Mouse (Mus musculus) CH12.LX (cell line): ENCODE data around the gene Lmod2. TPM values are rescaled to one million over a fixed set of nuclear protein-coding genes. Genes with fewer than 3 reads are reported as not detected.

Experiments used
- DNase-seq: peaks from one replicate; pipeline ENCODE4 v3.0.0-alpha.2; 2013; ENCODE audit errors: extremely low read depth
- H3K27ac ChIP-seq: 2 replicates; pipeline ENCODE4 v1.5.1; 2012; ENCODE audit warnings: low read depth, mild to moderate bottlenecking, control low read depth, moderate library complexity; ENCODE audit not compliant: insufficient read depth
- H3K27me3 ChIP-seq: replicated peaks from 2 replicates; pipeline ENCODE3; 2012; ENCODE audit warnings: inconsistent platforms
- H3K36me3 ChIP-seq, 2 experiments: replicated peaks in 1 of 2; 2 replicates each; pipeline versions ENCODE3 to v1.6.1; 2012; ENCODE audit warnings: inconsistent platforms in 1 of 2, low read length in 1 of 2, mild to moderate bottlenecking in 1 of 2, mixed read lengths in 1 of 2, moderate library complexity in 1 of 2; ENCODE audit not compliant: control insufficient read depth in 1 of 2, insufficient read depth in 1 of 2
- H3K4me1 ChIP-seq, 2 experiments: 2 replicates each; pipeline ENCODE4 v1.6.1; 2012; ENCODE audit warnings: inconsistent platforms in 1 of 2, moderate library complexity in 1 of 2; ENCODE audit not compliant: insufficient read depth in 2 of 2, control insufficient read depth in 1 of 2
- H3K4me2 ChIP-seq: 2 replicates; pipeline ENCODE4 v1.6.1; 2012; ENCODE audit warnings: low read depth, mild to moderate bottlenecking, control low read depth; ENCODE audit not compliant: poor library complexity, insufficient read depth, severe bottlenecking
- H3K4me3 ChIP-seq, 3 experiments: fragments of 150-350 bp in 1 of 3; sonication (generic) in 1 of 3; replicated peaks in 1 of 3; 2 replicates each; pipeline versions ENCODE3 to v1.5.1; 2011 to 2012; ENCODE audit warnings: low read depth in 2 of 3, low read length in 2 of 3, mild to moderate bottlenecking in 2 of 3, moderate library complexity in 2 of 3, control low read depth in 1 of 3, improper control_type of control experiment in 1 of 3, inconsistent platforms in 1 of 3, mixed read lengths in 1 of 3; ENCODE audit not compliant: poor library complexity in 1 of 3
- H3K79me2 ChIP-seq: replicated peaks from 2 replicates; pipeline ENCODE4 v1.6.1; 2012; ENCODE audit warnings: mild to moderate bottlenecking, moderate library complexity; ENCODE audit not compliant: control insufficient read depth, poor library complexity, insufficient read depth, severe bottlenecking; ENCODE audit errors: extremely low read depth
- H3K9ac ChIP-seq: 2 replicates; pipeline ENCODE4 v1.6.1; 2012; ENCODE audit warnings: low read depth, mild to moderate bottlenecking, control low read depth, moderate library complexity; ENCODE audit not compliant: insufficient read depth
- H3K9me3 ChIP-seq: replicated peaks from 2 replicates; pipeline ENCODE3; 2012; ENCODE audit warnings: low read length, inconsistent platforms, mixed read lengths
- BHLHE40 ChIP-seq: IDR thresholded peaks from 2 replicates; pipeline ENCODE4 v1.6.1; 2011; ENCODE audit warnings: mild to moderate bottlenecking, low read depth, low read length, improper control_type of control experiment
- CHD1 ChIP-seq: IDR thresholded peaks from 2 replicates; pipeline ENCODE4 v1.6.1; 2012; ENCODE audit warnings: low read depth, low read length, improper control_type of control experiment, inconsistent platforms
- CTCF ChIP-seq, 2 experiments: IDR thresholded peaks in 1 of 2; conservative IDR thresholded peaks in 1 of 2; 2 replicates each; pipeline ENCODE4 v1.5.1; 2011 to 2012; ENCODE audit warnings: low read depth in 2 of 2, low read length in 2 of 2, improper control_type of control experiment in 1 of 2, inconsistent platforms in 1 of 2, mild to moderate bottlenecking in 1 of 2, moderate library complexity in 1 of 2
- E2F4 ChIP-seq: IDR thresholded peaks from 2 replicates; pipeline ENCODE4 v1.6.1; 2011; ENCODE audit warnings: low read depth, low read length, improper control_type of control experiment; ENCODE audit not compliant: insufficient replicate concordance
- ELF1 ChIP-seq: IDR thresholded peaks from 2 replicates; pipeline ENCODE4 v1.6.1; 2014; ENCODE audit warnings: low read depth, mild to moderate bottlenecking, inconsistent platforms, low read length, improper control_type of control experiment
- ETS1 ChIP-seq: conservative IDR thresholded peaks from 2 replicates; pipeline ENCODE4 v1.6.1; 2012; ENCODE audit warnings: low read depth, mild to moderate bottlenecking, inconsistent platforms, low read length, improper control_type of control experiment, moderate library complexity
- JUND ChIP-seq: conservative IDR thresholded peaks from 2 replicates; pipeline ENCODE4 v1.6.1; 2011; ENCODE audit warnings: low read depth, low read length, improper control_type of control experiment
- KAT2A ChIP-seq: IDR thresholded peaks from 2 replicates; pipeline ENCODE4 v1.6.1; 2012; ENCODE audit warnings: low read length, improper control_type of control experiment, inconsistent platforms; ENCODE audit not compliant: insufficient replicate concordance
- MAX ChIP-seq: IDR thresholded peaks from 2 replicates; pipeline ENCODE4 v1.6.1; 2011; ENCODE audit warnings: low read length, improper control_type of control experiment
- MEF2A ChIP-seq: IDR thresholded peaks from 2 replicates; pipeline ENCODE4 v1.6.1; 2014; ENCODE audit warnings: low read depth, mild to moderate bottlenecking, inconsistent platforms, low read length, improper control_type of control experiment, borderline replicate concordance
- MXI1 ChIP-seq: IDR thresholded peaks from 2 replicates; pipeline ENCODE4 v1.6.1; 2011; ENCODE audit warnings: mild to moderate bottlenecking, low read depth, low read length, improper control_type of control experiment
- MYC ChIP-seq: IDR thresholded peaks from 2 replicates; pipeline ENCODE4 v1.6.1; 2011; ENCODE audit warnings: low read depth, mild to moderate bottlenecking, improper control_type of control experiment, low read length
- NRF1 ChIP-seq: IDR thresholded peaks from 2 replicates; pipeline ENCODE4 v1.6.1; 2014; ENCODE audit warnings: low read depth, mild to moderate bottlenecking, inconsistent platforms, low read length, improper control_type of control experiment, moderate library complexity
- PAX5 ChIP-seq: IDR thresholded peaks from 2 replicates; pipeline ENCODE4 v1.6.1; 2012; ENCODE audit warnings: low read length, inconsistent platforms, mixed read lengths
- POLR2A ChIP-seq: IDR thresholded peaks from 2 replicates; pipeline ENCODE4 v1.6.1; 2011; ENCODE audit warnings: low read depth, mild to moderate bottlenecking, improper control_type of control experiment, low read length
- POLR2AphosphoS2 ChIP-seq: IDR thresholded peaks from 2 replicates; pipeline ENCODE4 v1.6.1; 2011; ENCODE audit warnings: low read depth, low read length, improper control_type of control experiment
- SIN3A ChIP-seq: IDR thresholded peaks from 2 replicates; pipeline ENCODE4 v1.6.1; 2012; ENCODE audit warnings: low read length, improper control_type of control experiment, inconsistent platforms
- SMC3 ChIP-seq: IDR thresholded peaks from 2 replicates; pipeline ENCODE4 v1.6.1; 2011; ENCODE audit warnings: low read depth, low read length, improper control_type of control experiment
- TBP ChIP-seq: conservative IDR thresholded peaks from 2 replicates; pipeline ENCODE4 v1.6.1; 2011; ENCODE audit warnings: low read depth, low read length, improper control_type of control experiment
- USF2 ChIP-seq: conservative IDR thresholded peaks from 2 replicates; pipeline ENCODE4 v1.6.1; 2011; ENCODE audit warnings: low read depth, low read length, improper control_type of control experiment
- dilution Hi-C: fragments of 300-500 bp; cut with MboI; formaldehyde crosslinking; loops from 2 replicates; pipeline ENCODE4 v1.14.3; 2020; ENCODE audit warnings: low sequenced_read_pairs; ENCODE audit not compliant: extremely low pct_unique_long_range_greater_than_20kb, extremely low pct_ligation_motif_present
- in situ Hi-C: fragments of 300-500 bp; cut with MboI; formaldehyde crosslinking; loops from 3 replicates; pipeline ENCODE4 v1.14.3; 2019; ENCODE audit warnings: low sequenced_read_pairs, low pct_ligation_motif_present, low pct_unique_long_range_greater_than_20kb, mixed read lengths
- polyA plus RNA-seq: library from polyadenylated mRNA; unstranded; fragments of >175 nt; gene quantifications from 2 replicates; pipeline ENCODE4 v1.2.1, GENCODE M21; 2012; ENCODE audit warnings: low read depth; ENCODE audit not compliant: insufficient read length
- total RNA-seq, 2 experiments: library from RNA; depleted of rRNA; stranded (reverse); fragments of 300-350 nt in 1 of 2; fragments of >200 nt in 1 of 2; gene quantifications; 2 replicates each; pipeline ENCODE4 v1.2.3; 2012 to 2014

Gene Lmod2
- total and polyA plus RNA-seq, 3 experiments = not detected

DNA sequence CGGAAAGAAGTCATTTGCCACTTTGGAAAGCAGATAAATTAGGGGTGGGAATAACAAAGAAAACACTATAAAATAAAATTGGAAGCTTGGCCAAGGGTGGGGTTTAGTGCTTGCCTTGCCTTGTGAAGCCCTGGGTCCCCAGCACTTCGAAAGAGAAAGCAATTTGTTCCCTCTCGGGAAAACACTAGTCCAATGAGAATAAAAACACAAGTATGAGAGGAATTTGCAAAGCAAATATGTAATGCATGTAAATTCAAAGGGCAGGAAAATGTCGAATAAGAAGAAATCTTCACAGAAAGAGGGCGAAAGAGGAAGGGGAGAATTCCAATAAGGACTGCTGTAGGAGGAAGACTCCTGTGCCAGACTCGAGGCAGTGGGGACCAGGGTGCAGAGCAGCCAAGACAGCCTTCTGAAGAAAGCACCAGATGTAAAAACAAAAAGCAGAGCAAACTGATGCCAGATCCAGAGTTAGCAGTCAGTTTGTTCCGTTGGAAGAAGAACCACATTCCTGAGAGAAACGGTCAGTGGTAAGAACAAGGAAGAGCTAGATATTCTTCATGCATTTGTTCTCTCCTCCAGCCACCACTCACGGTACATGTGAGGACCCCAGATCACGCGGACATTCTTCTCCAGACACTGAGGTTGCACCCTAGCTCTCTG lies 43.0 kb upstream of the Lmod2 start:
- Histone ChIP-seq H3K9ac (no peak overlapping the region), H3K4me3 (peak overlapping the region in 2 of 3 experiments; percentile 8 to 18), H3K9me3 (no peaks in the 10 kb centered on the region), H3K27ac (no peak overlapping the region), H3K36me3 (no peaks in the 10 kb centered on the region), H3K27me3 (no peaks in the 10 kb centered on the region), H3K79me2 (no peaks in the 10 kb centered on the region), H3K4me1 (peaks cover 7 to 15% of the 10 kb centered on the region in 2 experiments; a peak in 3 of 4 replicates), H3K4me2 (peak overlapping the region; percentile 59)
- in situ Hi-C loops (no loop called here), dilution Hi-C loops (no loop called here)
- TF ChIP-seq SIN3A (no peak), SMC3 (no peak), MXI1 (no peak), CHD1 (no peak), MEF2A (no peak; the same call in 1 of the 2 replicates), USF2 (no peak), ELF1 (no peak), PAX5 (no peak), TBP (no peak), E2F4 (no peak), POLR2AphosphoS2 (no peak), JUND (no peak), POLR2A (no peak), CTCF (conservative IDR thresholded peaks at IDR 0.05 in 1 of 2, IDR thresholded peaks at IDR 0.05 in 1 of 2; ENCODE audit: low read depth in 2 of 2, low read length in 2 of 2) (no peak), KAT2A (no peak)
- DNase-seq = peak; percentile 33

DNA sequence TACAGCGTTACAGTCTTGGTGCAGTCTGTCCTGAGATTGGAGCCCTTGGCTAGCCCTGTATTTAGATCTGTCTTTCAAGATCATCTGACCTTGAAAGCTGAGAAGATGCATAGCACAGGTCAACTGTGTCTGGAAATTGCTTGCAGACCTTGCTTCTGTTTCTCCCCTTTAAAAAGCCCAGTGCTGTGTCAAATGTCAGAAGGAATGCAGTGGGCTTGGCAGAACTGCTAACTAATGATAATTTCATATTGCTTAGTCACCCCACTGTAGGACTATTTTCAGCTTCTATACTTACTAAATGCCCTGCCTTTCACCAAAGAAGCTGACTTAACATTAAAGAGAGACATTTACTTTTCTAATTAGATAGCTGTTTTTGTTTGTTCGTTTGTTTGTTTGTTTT lies 42.1 kb upstream of the Lmod2 start:
- no peak overlapping the region for H3K4me2 ChIP-seq

More for the DNA sequence above, 42.1 kb upstream of the Lmod2 start:
- no peaks in the 10 kb centered on the region for H3K36me3 ChIP-seq
- no peaks in the 10 kb centered on the region for H3K79me2 ChIP-seq
- DNase-seq = no peak
- no peaks in the 10 kb centered on the region for H3K27me3 ChIP-seq
- H3K9ac ChIP-seq = no peak overlapping the region
- no peak overlapping the region for H3K27ac ChIP-seq
- dilution Hi-C loops = no loop called here
- H3K9me3 ChIP-seq = no peaks in the 10 kb centered on the region
- no peak overlapping the region for H3K4me3 ChIP-seq
- peaks cover 7 to 15% of the 10 kb centered on the region in 2 experiments; a peak in 3 of 4 replicates for H3K4me1 ChIP-seq
- TF ChIP-seq KAT2A (no peak), MYC (no peak), BHLHE40 (no peak), ETS1 (no peak), NRF1 (no peak), MAX (no peak)
- in situ Hi-C loops = no loop called here
